Mouse (Mus musculus) liver, adult (tissue): ENCODE measurements around the gene Hcn3.

ENCODE experiments used
- GATA4 ChIP-seq: IDR thresholded peaks from 2 replicates; pipeline ENCODE4 v1.6.1; 2014; ENCODE audit warnings: mild to moderate bottlenecking, low read length; ENCODE audit not compliant: insufficient replicate concordance

Gene Hcn3

DNA sequence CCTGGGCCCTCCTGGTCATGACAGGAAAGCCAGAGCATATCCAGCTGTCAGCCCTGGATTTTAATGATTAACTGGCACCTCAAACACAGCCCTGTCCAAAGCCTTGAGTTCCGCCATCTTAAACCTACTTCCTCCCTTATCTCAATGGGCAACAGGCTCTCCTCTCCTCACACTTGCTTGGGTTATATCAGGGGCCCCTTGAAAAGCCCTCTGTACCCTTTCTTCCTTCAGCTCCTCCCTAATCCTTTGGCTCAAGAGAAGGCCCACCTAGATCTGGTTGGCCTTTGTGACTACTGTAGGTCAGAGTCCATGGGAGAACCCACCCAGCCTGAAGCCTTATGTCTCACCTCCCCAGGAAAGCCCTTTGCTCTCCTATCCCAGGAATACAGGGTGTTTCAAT lies 26.2 kb downstream of the Hcn3 start:
- TF ChIP-seq GATA4, result no peak

DNA sequence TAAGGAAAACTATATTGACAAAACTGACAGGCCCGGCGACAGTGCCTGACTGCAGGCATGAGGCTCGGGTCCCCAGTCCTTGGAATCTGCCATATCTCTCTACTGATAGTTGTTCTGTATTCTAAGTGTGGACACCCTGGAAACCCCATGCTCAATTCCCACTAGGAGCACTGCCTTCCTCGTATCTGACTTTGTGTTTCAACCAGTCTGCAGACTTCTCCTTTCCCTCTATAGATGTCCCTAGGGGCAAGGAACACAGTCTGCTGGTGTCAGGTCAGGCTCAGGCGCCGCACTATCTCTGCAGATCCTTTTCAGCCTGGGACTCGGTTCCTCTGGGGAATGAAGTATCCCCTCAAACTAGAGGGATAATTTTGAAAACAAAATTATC lies 26.9 kb downstream of the Hcn3 start:
- TF ChIP-seq GATA4, result no peak

DNA sequence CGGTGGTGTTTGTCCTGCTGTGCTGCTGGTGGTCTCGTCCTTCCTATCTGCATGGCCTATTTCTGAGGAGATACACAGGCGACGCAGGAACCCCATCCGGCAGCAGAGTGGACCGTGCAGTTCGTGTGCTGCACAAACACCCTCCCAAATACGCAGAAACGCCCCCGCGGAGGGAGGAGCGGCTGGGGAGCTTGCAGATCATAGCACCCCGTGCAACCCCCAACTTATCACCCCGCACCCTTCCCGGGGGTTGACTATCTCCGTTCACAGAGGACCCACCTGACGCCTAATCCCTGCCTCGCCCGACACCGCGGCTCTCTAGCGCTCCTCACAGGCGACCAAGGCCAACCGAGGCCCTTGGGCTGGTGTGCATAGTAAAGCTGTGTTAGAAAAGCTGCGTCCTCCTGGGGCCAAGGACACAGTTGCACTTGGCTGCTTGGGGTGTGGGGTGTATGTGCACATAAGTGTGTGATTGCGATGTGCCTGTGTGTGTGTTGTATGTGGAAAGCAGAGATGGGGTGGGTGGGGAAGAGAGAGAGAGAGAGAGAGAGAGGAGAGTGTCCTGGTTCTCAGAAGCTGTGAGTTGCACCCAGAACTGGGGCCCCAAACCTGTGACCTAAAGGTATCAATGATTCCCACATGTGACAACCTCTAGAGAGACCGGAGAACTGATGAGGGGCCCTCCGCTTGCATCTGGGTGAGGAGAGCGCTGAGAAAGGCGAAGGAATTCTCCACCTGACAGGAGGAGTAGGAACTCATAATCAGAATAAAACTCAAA lies 27.5 kb downstream of the Hcn3 start:
- no peak for TF ChIP-seq GATA4

DNA sequence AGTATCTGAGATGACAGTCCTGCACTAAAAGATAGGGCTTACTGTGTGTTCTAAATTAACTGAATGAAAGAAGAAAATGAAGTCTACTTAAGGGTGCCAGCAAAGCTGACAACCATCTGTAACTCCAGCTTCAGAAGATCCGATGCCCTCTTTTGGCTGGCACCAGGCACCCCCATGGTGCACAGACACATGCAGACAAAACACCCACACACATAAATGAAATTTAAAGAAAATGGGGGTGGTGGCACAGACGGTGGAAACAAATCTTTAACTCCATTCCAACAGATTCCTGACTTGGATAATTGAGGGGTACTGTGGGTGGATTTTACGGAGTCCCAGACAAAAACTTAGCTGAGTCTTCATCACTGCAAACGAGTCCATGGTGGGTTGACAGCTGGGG lies 28.2 kb downstream of the Hcn3 start:
- TF ChIP-seq GATA4, result no peak

DNA sequence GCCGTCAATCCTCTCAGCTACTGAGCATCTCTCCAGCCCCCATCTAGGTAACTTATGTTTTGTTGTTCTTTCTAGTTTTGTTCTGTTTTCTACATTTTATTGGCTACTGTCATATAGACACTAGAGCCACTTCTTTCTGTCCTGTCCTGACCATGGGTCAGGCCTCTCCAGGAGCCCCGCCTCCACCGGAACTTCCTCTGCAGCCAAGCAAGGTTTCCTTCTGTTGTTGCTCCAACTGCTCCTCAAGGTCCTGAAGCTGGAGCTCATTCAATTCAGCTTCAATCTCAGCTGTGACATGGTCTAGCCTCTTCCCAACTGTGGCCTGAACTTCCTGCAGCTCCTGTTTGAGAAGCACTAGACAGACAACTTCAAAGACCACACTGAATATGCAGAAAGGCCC lies 30.1 kb downstream of the Hcn3 start:
- TF ChIP-seq GATA4, result no peak

DNA sequence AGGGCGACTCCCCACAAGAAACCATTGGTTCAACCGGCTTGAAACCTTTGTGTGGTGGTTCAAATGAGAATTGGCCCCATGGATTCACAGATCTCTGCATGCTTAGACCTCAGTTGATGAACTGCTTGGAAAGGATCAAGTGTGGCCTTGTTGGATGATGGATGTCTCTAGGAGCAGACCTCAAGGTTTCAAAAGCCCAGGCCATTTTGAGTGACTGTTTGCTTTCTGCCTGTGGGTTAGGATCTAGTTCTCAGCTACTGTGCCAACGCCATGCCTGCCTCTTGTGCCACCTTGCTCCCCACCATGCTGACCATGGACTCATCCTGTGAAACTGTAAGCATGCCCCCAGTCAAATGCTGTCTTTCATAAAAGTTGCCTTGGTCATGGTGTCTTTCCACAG lies 34.0 kb downstream of the Hcn3 start:
- TF ChIP-seq GATA4, result no peak

DNA sequence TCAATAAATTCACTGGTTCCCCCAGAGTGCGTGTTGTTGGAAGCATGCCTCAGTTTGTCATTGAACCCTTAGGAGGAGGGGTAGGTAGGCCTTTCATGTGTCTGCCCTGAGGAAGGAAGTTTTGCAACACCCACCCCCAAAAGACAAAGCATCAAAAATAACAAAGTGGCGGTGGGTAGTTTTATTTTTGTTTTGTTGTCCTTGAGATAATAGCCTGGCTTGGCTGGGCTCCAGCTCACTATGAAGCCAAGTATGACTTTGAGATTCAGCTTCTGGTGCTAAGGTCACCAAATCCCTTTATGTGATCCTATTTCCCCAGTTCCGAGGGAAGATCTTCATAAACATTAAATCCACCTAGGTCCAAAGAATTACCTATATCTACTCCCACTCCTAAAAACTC lies 35.8 kb downstream of the Hcn3 start:
- TF ChIP-seq GATA4, result no peak

DNA sequence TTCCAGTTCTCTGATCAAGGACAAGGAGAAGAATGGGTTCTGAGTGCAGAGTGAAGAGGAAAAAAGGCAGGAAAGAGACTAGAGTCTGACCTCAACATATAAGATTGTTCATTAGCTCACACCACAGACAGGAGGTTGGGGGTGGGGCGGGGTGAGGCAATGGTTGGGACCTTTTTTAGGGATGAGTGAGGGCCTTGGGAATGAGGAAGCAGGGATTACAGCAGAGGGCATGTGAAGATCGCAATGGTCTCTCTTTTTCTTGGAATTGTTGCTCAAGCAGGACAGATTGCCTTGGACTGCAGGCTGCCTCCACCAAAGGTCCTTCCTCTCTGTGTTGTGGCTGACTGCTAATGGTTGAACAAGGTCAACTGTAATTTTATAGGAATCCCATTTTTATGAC lies 36.7 kb downstream of the Hcn3 start:
- no peak for TF ChIP-seq GATA4

DNA sequence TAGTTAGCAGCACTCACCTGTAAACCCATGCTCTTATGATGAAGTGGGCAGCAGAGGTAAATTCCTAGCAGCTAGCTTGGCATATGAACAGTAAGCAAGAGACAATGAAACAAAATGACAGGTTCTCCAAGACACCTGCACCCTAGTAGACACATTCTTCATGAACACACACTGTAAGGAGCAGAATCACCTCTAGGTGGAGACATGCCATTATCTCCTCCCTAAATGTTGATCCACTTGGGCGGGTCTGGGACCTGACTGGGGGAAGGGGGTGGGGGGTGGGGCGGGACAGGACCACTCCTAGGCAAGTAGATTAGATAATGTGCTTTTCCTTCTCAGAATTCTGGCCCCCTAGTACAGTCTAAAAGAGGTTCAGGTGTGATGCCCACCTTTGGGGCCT lies 44.5 kb downstream of the Hcn3 start:
- TF ChIP-seq GATA4, result no peak

DNA sequence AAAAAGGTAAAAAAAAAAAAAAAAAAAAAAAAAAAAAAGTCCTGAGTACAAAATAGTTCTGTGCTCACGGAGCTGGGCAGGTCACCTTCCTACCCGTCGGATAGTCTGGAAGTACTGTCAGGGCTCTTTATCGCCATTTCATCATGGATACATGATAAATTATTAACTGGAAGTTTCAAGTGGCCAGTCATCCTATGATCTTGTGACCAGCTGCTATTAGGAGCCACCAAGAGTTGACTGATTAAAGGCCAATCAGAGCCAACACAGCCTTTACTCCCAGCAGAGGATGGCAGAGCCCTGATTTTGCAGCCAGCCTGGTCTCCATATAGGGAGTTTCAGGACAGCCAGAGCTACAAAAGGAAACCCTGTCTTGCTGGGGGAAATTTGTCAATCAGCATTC lies 46.9 kb downstream of the Hcn3 start:
- TF ChIP-seq GATA4, result no peak

DNA sequence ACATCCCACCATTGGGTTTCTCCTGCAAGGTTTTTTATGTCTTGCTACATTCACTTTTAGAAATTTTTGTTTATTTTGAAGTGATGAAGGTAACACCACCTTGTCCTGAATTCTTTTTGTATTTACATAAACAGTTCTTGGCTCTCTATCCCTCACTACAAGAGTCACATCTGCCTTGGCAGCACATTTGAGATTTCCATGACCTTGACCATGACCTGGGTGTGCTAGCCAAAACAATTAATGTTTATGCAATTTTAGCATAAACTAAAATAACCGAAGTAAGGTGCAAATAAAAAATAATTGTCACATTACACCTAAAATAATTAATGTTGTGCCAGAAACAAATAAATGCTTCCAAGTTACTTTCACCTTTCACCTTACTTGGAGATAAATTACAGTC lies 51.9 kb downstream of the Hcn3 start:
- TF ChIP-seq GATA4, result no peak

DNA sequence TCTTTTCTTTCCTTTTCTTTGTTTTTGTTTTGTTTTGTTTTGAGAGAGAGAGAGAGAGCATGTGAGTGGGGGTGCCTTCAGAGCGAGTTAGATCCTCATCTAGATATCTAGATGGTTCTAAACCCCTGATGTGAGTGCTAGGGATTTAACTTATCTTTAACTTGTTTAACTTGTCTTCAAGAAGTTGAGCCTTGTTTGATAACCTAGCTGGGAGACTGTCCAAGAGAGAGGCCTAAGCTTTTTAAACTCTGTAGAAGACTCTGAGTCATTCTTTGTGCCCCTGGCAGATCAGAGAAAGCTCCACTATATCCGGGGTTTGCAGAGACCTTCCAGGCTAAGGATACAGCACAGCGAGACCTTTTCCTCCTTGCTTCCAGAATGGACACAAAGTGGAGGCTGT lies 52.5 kb downstream of the Hcn3 start:
- no peak for TF ChIP-seq GATA4

DNA sequence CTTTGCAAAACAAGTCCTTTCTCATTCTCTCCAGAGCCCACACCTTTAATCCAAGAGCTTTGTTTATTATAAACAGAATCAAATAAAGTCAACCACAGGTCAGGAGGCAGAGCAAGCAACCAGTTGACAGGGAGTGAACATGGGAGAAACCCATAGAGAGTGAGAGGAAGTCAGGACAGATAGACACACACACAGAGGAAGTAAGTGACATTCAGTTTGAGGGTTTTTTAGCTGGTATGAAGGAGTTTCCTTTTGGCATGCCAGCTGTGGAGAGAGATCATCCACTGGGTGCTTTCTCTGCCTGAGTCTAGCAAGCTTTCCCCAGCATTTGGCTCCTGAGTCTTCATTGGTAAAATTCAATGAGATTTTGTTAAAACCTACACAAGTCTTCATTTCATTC lies 53.1 kb downstream of the Hcn3 start:
- TF ChIP-seq GATA4, result no peak

DNA sequence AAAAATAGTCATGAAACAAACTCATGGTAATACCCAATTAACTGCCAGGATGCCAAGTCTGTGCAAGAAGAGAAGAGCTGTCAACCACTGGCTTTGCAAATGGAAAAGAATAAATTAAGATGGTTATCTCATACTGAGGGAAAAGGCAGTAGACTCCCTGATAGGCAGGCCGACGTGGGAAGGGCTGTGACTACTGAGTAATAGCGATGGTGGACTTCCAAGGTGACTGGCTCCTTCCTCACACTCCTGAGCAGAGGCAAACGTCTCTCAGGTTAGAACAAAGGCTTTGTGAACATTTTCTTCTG lies 56.8 kb downstream of the Hcn3 start:
- no peak for TF ChIP-seq GATA4

DNA sequence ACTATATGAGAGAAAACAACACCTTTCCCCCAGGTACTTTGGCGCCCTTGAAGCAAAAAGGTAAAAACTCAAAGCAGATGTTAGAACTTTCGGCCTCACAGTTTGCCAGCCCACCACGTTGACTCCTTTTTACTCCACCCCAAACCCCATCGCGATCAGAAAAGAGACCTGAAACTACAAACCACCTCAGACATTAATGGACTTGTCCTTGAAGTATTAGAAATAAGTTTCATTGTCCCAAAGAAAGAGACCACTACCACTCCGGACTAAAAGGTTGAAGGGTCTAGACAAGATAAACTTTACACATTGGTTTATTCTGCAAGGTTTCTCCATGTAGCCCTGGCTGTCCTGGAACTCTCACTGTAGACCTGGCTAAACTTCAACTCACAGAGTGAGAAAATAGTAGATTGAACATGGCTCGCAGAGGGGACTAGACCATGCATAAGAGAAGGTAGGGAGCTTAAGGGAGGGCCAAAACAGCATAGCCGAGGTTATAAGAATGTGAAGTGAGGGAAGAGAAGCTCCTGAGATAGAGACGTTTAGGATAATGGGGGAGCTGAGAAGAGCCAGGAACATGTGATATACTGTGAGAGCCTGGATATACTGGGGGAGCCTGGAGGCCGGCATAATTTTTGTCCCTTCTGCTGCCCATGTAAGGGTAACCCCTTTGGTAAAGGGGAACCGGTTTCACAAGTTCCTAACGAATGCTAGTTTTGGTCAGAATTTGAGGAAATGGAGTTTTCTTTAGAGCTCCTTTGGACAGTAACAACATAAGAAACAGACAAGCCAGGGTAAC lies 57.3 kb downstream of the Hcn3 start:
- no peak for TF ChIP-seq GATA4

DNA sequence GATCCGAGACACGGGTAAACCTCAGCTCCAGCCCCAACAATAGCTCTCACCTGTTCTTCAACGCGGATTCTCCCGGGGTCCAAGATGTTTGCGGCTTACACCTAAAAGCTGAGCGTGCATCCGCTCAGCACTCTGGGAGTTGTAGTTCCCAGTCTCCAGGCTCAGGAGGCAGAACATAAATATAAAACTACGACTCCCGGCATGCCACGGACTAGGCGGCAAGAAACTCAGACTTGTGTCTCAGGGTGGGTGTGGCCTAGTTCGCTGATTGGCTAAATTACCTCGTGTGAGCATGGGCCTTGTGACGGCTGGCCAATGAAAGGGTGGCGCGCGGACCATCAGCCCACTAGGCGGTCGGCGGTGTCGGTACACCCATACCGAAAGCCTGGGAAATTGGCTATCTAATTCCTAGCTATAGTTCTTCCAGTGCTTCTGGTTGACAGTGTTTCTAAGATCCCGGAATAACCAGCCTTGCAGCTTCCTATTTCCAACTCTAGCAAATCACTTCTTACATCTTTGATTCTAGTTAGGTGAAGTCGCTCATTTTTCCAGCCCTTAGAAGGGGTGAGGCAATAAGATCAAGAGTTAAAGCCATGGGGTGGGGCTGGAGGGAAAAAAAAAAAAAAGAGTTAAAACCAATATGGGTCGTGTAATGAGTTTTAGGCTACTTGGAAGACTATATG lies 58.0 kb downstream of the Hcn3 start, which contains the start of gene Fdps:
TSS of gene Fdps (minus strand) at position 148 of the 683 bp plus-strand sequence.
- TF ChIP-seq GATA4, result no peak
